Mouse (Mus musculus) testis, postnatal 10 days (tissue): ENCODE measurements around the gene Olfr1052.
"Not testable (repeated sequence)": the region's sequence is repeated elsewhere in the genome, so short reads cannot be mapped to it uniquely, and the experiment has no call there.

ENCODE experiments used
- DNase-seq: peaks from one replicate; pipeline ENCODE4 v3.0.0; 2021; ENCODE audit warnings: low spot score

The Olfr1052 gene

DNA sequence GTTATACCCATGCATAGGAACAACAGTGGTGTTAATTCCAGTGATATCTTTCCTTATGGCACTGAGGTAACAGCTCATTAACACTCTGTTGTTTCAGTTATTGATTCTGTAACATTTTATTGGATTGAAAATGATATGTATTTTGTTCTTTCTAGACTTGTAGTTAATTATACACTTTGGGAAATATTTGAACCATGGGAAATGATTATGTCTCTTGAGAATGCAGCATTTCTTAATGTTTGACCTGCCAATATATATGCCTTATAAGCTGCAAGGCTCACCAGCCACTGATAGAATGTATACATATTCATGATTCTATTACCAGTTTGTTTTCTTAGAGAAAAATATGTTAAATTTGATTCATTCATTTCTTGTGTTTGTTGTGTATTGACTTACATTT lies at the start of gene Olfr1052:
Gene Olfr1052 (plus strand): TSS at position 301 of the 400 bp plus-strand sequence.
- DNase-seq = no peak

DNA sequence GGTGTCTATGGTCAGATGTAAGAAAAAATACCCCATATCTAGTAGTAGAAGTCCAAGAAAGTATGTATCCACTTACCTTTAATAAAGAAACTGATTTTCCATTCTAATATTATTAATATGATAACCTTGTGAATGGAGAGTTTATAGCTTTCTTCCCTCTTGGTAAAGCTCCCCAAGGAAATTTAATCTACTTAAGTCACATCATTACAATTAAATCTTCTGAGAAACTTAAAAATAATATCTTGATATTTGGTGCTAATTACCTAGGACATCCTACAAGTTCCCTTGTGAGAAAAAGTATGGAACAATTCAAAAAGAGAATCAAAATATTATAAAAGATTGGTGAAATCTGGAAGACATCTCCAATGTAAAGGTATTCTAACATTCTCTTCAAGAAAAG lies 34.0 kb upstream of the Olfr1052 start, which contains the start of gene Olfr1049:
Gene Olfr1049 (minus strand): TSS at position 101 of the 400 bp plus-strand sequence.
- DNase-seq = not testable (repeated sequence)

DNA sequence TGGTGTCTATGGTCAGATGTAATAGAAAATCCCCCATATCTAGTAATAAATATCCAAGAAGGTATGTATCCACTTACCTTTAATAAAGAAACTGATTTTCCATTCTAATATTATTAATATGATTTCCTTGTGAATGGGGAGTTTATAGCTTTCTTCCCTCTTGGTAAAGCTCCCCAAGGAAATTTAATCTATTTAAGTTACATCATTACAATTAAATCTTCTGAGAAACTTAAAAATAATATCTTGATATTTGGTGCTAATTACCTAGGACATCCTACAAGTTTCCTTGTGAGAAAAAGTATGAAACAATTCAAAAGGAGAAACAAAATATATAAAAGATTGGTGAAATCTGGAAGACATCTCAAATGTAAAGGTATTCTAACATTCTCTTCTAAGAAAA lies 13.3 kb upstream of the Olfr1052 start, which contains the start of gene Olfr1051:
Gene Olfr1051 (minus strand): TSS at position 101 of the 400 bp plus-strand sequence.
- not testable (repeated sequence) for DNase-seq

DNA sequence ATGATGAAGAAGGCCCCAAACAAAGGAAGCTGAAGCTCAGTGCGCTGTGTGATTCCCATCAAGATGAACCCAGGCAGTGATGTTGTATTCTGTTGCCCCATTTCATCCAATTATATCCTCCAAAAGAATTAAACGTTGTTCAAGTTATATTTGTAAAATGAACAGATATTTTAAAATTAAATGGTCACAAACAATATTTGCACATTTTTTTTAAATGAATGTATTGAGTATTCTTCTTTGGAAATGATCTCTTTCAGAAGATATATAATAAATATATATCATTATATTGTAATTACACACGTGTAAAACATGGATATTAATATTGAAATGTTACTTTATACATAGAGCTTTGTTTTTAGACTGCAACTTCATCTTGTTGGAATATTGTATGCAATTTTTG lies 22.9 kb downstream of the Olfr1052 start, which contains the start of gene Olfr1053:
Gene Olfr1053 (minus strand): TSS at position 101 of the 400 bp plus-strand sequence.
- DNase-seq = no peak

DNA sequence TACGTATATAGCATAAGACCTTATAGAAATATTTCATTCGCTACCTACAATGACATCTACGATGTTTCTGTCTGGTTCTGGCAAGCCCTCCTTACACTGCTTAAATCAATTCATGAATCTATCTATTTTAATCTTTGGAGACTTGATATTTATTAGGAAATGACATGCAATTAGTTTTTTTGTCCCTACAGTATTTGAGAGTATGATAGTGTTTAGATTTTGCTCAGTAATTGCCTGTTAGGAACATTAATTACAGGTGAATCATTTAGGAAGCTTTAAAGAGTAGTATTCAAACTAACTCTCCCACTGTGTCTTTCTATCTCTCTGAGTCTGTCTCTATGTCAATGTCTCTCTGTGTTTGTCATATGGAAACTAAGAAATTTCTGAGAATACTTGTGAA lies 43.1 kb downstream of the Olfr1052 start, which contains the start of gene Olfr1054:
Gene Olfr1054 (minus strand): TSS at position 101 of the 400 bp plus-strand sequence.
- no peak for DNase-seq
